Mouse (Mus musculus): ENCODE measurements at regions not wholly inside any gene's neighbourhood (a gene's known extent, or its start where the extent isn't known, plus 50 kb on each side); places are given as distances from the start of the nearest gene placed in this dataset.
A peak's percentile ranks its signal among the peaks of the same experiment; 100 is the strongest.
"Not testable (repeated sequence)": the region's sequence is repeated elsewhere in the genome, so short reads cannot be mapped to it uniquely, and the experiment has no call there.

DNA sequence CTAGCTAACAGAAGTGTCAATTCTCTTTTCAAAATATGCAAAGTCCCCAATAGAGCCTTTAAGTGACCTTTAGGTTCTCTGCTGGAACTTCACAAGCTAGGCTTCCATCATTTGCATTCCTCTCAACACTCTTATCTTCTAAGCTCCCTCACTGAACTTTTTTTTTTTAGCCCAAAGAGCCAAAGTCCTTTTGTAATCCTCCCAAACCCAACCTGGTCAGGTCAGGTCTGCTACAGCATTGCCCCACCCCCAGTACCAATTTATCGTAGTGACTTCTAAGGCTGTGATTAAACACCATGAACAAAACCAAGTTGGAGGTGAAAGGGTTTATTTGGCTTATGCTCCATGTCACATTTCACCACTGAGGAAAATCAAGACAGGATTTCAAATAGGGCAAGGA is 79.7 kb upstream of the Arhgap42 start:
- H3K4me3 ChIP-seq (replicated peaks) = no peak overlapping the region
- no peaks in the 10 kb centered on the region for H3K4me1 ChIP-seq (replicated peaks)
- no peak overlapping the region for H3K4me2 ChIP-seq
- no peak overlapping the region for H3K9ac ChIP-seq (replicated peaks)
- ATAC-seq (ENCODE audit: insufficient number of reproducible peaks, insufficient read depth, low FRiP score, low TSS enrichment, low read depth) = no peak
- no peak overlapping the region for H3K27ac ChIP-seq
- H3K9me3 ChIP-seq = no peaks in the 10 kb centered on the region
- 72% methylated on average over 1 of the region's 1 CpGs for WGBS
- H3K27me3 ChIP-seq = no peaks in the 10 kb centered on the region
- H3K36me3 ChIP-seq = no peaks in the 10 kb centered on the region

- Histone ChIP-seq H3K36me3 (no peaks in the 10 kb centered on the region), H3K9me3 (no peaks in the 10 kb centered on the region), H3K4me1 (replicated peaks) (0 out of 2 replicates have a peak, but pooled peaks cover 6% of the 10 kb centered on the region), H3K4me3 (replicated peaks) (no peak overlapping the region), H3K27ac (no peak overlapping the region), H3K27me3 (no peaks in the 10 kb centered on the region), H3K9ac (replicated peaks) (no peak overlapping the region), H3K4me2 (no peak overlapping the region)
- ATAC-seq (ENCODE audit: insufficient number of reproducible peaks, insufficient read depth, low FRiP score, low TSS enrichment, low read depth) = no peak
- WGBS = 79% methylated on average over 4 of the region's 4 CpGs
These were observed 77.1 kb upstream of the Arhgap42 start for GRCm38 (mm10) chr9:9316021-9316420.

GRCm38 (mm10) chr9:9312274-9312673 is 73.4 kb upstream of the Arhgap42 start:
- Histone ChIP-seq H3K9me3 (no peaks in the 10 kb centered on the region), H3K4me1 (replicated peaks) (0 out of 2 replicates have a peak, but pooled peaks cover 6% of the 10 kb centered on the region), H3K27ac (no peak overlapping the region), H3K9ac (replicated peaks) (no peak overlapping the region), H3K4me2 (no peak overlapping the region), H3K27me3 (no peaks in the 10 kb centered on the region), H3K36me3 (no peaks in the 10 kb centered on the region), H3K4me3 (replicated peaks) (no peak overlapping the region)
- no peak for ATAC-seq (ENCODE audit: insufficient number of reproducible peaks, insufficient read depth, low FRiP score, low TSS enrichment, low read depth)

GRCm38 (mm10) chr9:9311627-9312265 is 72.8 kb upstream of the Arhgap42 start:
- Histone ChIP-seq H3K4me3 (replicated peaks) (no peak overlapping the region), H3K27me3 (no peaks in the 10 kb centered on the region), H3K27ac (no peak overlapping the region), H3K4me1 (replicated peaks) (0 out of 2 replicates have a peak, but pooled peaks cover 6% of the 10 kb centered on the region), H3K36me3 (no peaks in the 10 kb centered on the region), H3K9me3 (no peaks in the 10 kb centered on the region), H3K9ac (replicated peaks) (no peak overlapping the region), H3K4me2 (no peak overlapping the region)
- no peak for ATAC-seq (ENCODE audit: insufficient number of reproducible peaks, insufficient read depth, low FRiP score, low TSS enrichment, low read depth)
- 97% methylated on average over 1 of the region's 2 CpGs for WGBS

GRCm38 (mm10) chr9:9311040-9311583 is 72.2 kb upstream of the Arhgap42 start:
- H3K9me3 ChIP-seq; H3K9ac ChIP-seq (replicated peaks); ATAC-seq (ENCODE audit: insufficient number of reproducible peaks, insufficient read depth, low FRiP score, low TSS enrichment, low read depth); H3K36me3 ChIP-seq; H3K27me3 ChIP-seq; H3K4me1 ChIP-seq (replicated peaks); H3K4me2 ChIP-seq; H3K27ac ChIP-seq; H3K4me3 ChIP-seq (replicated peaks): not testable (repeated sequence)
- WGBS = 81% methylated on average over 6 of the region's 6 CpGs

- H3K9ac ChIP-seq (replicated peaks) = no peak overlapping the region
- H3K36me3 ChIP-seq = no peaks in the 10 kb centered on the region
- H3K27me3 ChIP-seq = no peaks in the 10 kb centered on the region
- H3K4me3 ChIP-seq (replicated peaks) = no peak overlapping the region
- H3K4me1 ChIP-seq (replicated peaks) = 0 out of 2 replicates have a peak, but pooled peaks cover 4% of the 10 kb centered on the region
- WGBS = 28% methylated on average over 3 of the region's 3 CpGs
- no peak overlapping the region for H3K27ac ChIP-seq
- no peaks in the 10 kb centered on the region for H3K9me3 ChIP-seq
- H3K4me2 ChIP-seq = no peak overlapping the region
- ATAC-seq (ENCODE audit: insufficient number of reproducible peaks, insufficient read depth, low FRiP score, low TSS enrichment, low read depth) = peak; percentile 59; the same call in 1 of the 2 replicates
These were observed 51.9 kb upstream of the Arhgap42 start for GRCm38 (mm10) chr9:9290767-9291166.

DNA sequence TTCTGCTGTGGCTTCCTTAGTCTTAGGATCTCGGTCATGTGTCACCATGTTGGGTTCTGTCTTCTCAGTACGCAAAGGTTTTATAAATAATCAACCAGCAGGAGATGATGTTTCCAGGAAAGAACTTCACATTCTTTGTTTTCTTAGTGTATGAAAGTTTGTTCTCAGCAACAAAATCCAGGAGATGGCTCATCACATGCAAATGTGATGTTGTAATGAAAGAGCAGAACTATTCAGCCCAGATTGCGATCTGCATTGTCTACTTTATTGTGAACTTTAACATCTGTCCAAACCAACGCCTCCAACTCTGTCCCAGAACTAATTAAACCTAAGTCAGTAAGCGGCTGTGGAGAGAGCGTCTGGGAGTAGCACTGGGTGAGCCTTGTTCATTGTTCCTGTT is 50.7 kb upstream of the Arhgap42 start:
- no peak overlapping the region for H3K27ac ChIP-seq
- H3K36me3 ChIP-seq = no peaks in the 10 kb centered on the region
- no peaks in the 10 kb centered on the region for H3K9me3 ChIP-seq
- H3K9ac ChIP-seq (replicated peaks) = no peak overlapping the region
- no peak overlapping the region for H3K4me3 ChIP-seq (replicated peaks)
- ATAC-seq (ENCODE audit: insufficient number of reproducible peaks, insufficient read depth, low FRiP score, low TSS enrichment, low read depth) = no peak
- H3K4me1 ChIP-seq (replicated peaks) = 0 out of 2 replicates have a peak, but pooled peaks cover 4% of the 10 kb centered on the region
- WGBS = 71% methylated on average over 6 of the region's 6 CpGs
- H3K4me2 ChIP-seq = no peak overlapping the region
- no peaks in the 10 kb centered on the region for H3K27me3 ChIP-seq

Measured in limb, embryonic 12.5 days (tissue).